Mouse (Mus musculus) heart, postnatal 0 days (tissue): Measurements from ENCODE around the gene Ctcf.

ENCODE experiments used
- CTCF ChIP-seq: IDR thresholded peaks from 2 replicates; pipeline ENCODE4 v1.5.1; 2016; ENCODE audit warnings: antibody characterized with exemption, control low read depth, low read depth
- EP300 ChIP-seq: IDR thresholded peaks from 2 replicates; pipeline ENCODE4 v1.6.1; 2016; ENCODE audit warnings: antibody characterized with exemption, low read depth

DNA sequence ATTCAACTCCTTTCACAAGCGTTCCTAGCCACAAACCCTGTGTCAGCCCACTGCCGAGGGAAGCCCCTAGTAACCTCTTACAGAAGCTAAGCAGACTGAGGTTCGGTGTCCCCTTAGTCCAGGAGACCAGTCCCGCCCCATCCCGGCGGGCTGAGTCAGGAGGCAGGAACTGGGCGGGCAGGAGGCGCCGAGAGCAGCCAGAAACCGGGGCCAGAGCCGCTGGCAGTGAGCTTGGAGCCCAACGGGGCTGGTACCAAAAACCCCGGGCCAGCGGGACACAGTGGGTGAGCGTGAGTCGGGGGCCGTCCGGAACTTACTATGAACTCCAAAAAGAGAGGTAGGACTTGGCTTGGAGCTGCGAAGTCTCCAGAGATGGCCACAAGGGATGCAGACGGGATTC, 23.3 kb upstream of the Ctcf start:
- TF ChIP-seq CTCF: no peak
- no peak for TF ChIP-seq EP300
